Mouse (Mus musculus) left cerebral cortex, postnatal 14 days (tissue): Measurements from ENCODE around the gene Eif4e2. TPM values are rescaled to one million over a fixed set of nuclear protein-coding genes. Genes with fewer than 3 reads are reported as not detected.

ENCODE experiments used
- DNase-seq, 2 experiments: peaks; one replicate each; pipeline ENCODE4 v3.0.0; 2021 to 2022; ENCODE audit warnings: low spot score in 2 of 2, mixed read lengths in 1 of 2
- intact Hi-C: fragments of 180-260 bp; cut with DNase I; formaldehyde crosslinking; loops from one replicate; pipeline ENCODE4 v1.15.1; 2025
- long read RNA-seq, 2 experiments: library from polyadenylated mRNA; stranded (forward); transcript quantifications; one replicate each; pipeline ENCODE4 v2.0.0; 2021
- total RNA-seq, 2 experiments: library from RNA; stranded (reverse); gene quantifications; 2 replicates each; pipeline ENCODE4 v1.2.3; 2021

Eif4e2 gene
- total RNA-seq: 10 to 100 TPM; 72.7 to 75.0 TPM
- long read RNA-seq, experiment 1, transcript Eif4e2-206 (7 exons, 1,807 nt): minor isoform, 9 of 95 reads
- long read RNA-seq, experiment 1, transcript Eif4e2-204 (7 exons, 1,119 nt): major isoform, 15 of 95 reads
- long read RNA-seq, experiment 1, transcript Eif4e2-202 (7 exons, 3,394 nt): major isoform, 15 of 95 reads
- long read RNA-seq, experiment 1, partial matches to known transcripts: 2 of 95 reads
- long read RNA-seq, experiment 1, other reads (novel, unspliced or antisense): 45 of 95 reads
- long read RNA-seq, experiment 2, transcript Eif4e2-204 (7 exons, 1,119 nt): minor isoform, 11 of 71 reads
- long read RNA-seq, experiment 2, transcript Eif4e2-206 (7 exons, 1,807 nt): minor isoform, 5 of 71 reads
- long read RNA-seq, experiment 2, transcript Eif4e2-202 (7 exons, 3,394 nt): major isoform, 14 of 71 reads
- long read RNA-seq, experiment 2, partial matches to known transcripts: 2 of 71 reads
- long read RNA-seq, experiment 2, other reads (novel, unspliced or antisense): 32 of 71 reads

- intact Hi-C loops: no loop called here
- peak; percentile 92 to 95 for DNase-seq
These were observed at the start of gene Eif4e2 for GRCm38 (mm10) chr1:87213735-87214704. Gene Eif4e2 (plus strand): TSS chr1:87213914.

- intact Hi-C loops: no loop called here
- DNase-seq: no peak
These were observed 49.4 kb upstream of the Eif4e2 start for GRCm38 (mm10) chr1:87164164-87164795.

GRCm38 (mm10) chr1:87164796-87165184, 48.9 kb upstream of the Eif4e2 start:
- DNase-seq: no peak
- intact Hi-C loops: no loop called here

GRCm38 (mm10) chr1:87170458-87170857, 43.3 kb upstream of the Eif4e2 start:
- intact Hi-C loops: no loop called here

GRCm38 (mm10) chr1:87171312-87171711, 42.4 kb upstream of the Eif4e2 start:
- DNase-seq: no peak
- intact Hi-C loops: no loop called here

More at GRCm38 (mm10) chr1:87170458-87170857, 43.3 kb upstream of the Eif4e2 start:
- no peak for DNase-seq

GRCm38 (mm10) chr1:87172316-87172715, 41.4 kb upstream of the Eif4e2 start:
- intact Hi-C loops: no loop called here
- no peak for DNase-seq

- intact Hi-C loops: no loop called here
- DNase-seq: peak; percentile 66 to 68
These were observed 39.4 kb upstream of the Eif4e2 start for GRCm38 (mm10) chr1:87174006-87174955.

GRCm38 (mm10) chr1:87175852-87176292, 37.8 kb upstream of the Eif4e2 start:
- peak; percentile 67 to 71 for DNase-seq

GRCm38 (mm10) chr1:87180896-87181295, 32.8 kb upstream of the Eif4e2 start:
- intact Hi-C loops: no loop called here
- DNase-seq: no peak

More at GRCm38 (mm10) chr1:87175852-87176292, 37.8 kb upstream of the Eif4e2 start:
- intact Hi-C loops: no loop called here

- DNase-seq: no peak
- intact Hi-C loops: no loop called here
These were observed 30.7 kb upstream of the Eif4e2 start, which contains the start of gene Prss56 for GRCm38 (mm10) chr1:87183013-87183412. Gene Prss56 (plus strand): TSS chr1:87183313.

GRCm38 (mm10) chr1:87183998-87184750, 29.5 kb upstream of the Eif4e2 start:
- DNase-seq: no peak
- intact Hi-C loops: no loop called here

- intact Hi-C loops: loop anchor here (5.0 kb wide), 3 partner anchors 142 to 572 kb away; no protein-coding TSS in a partner anchor
These were observed 29.0 kb upstream of the Eif4e2 start for GRCm38 (mm10) chr1:87184751-87185139.

GRCm38 (mm10) chr1:87185526-87185925, 28.2 kb upstream of the Eif4e2 start:
- intact Hi-C loops: loop anchor here (5.0 kb wide), 3 partner anchors 143 to 573 kb away; no protein-coding TSS in a partner anchor
- DNase-seq: no peak

More at GRCm38 (mm10) chr1:87184751-87185139, 29.0 kb upstream of the Eif4e2 start:
- peak; percentile 84 to 85 for DNase-seq

GRCm38 (mm10) chr1:87186261-87187036, 27.3 kb upstream of the Eif4e2 start:
- intact Hi-C loops: loop anchor here (5.0 kb wide), 3 partner anchors 144 to 574 kb away; no protein-coding TSS in a partner anchor
- no peak for DNase-seq

- intact Hi-C loops: loop anchor here (5.0 kb wide), 3 partner anchors 145 to 575 kb away; no protein-coding TSS in a partner anchor
- peak; percentile 64 to 80 for DNase-seq
These were observed 26.7 kb upstream of the Eif4e2 start for GRCm38 (mm10) chr1:87187037-87187355.

- intact Hi-C loops: no loop called here
- no peak for DNase-seq
These were observed 23.3 kb upstream of the Eif4e2 start, which contains the start of gene Chrnd for GRCm38 (mm10) chr1:87190429-87190828. Gene Chrnd (plus strand): TSS chr1:87190607.
